Mouse (Mus musculus) olfactory bulb, adult 2 months (tissue): ENCODE results near the gene Abcg4.

ENCODE experiments used
- CTCF ChIP-seq: fragments of 200-500 bp; IDR thresholded peaks from 2 replicates; pipeline ENCODE4 v1.5.1; 2012; ENCODE audit warnings: low read depth, mild to moderate bottlenecking, low read length, moderate library complexity; ENCODE audit not compliant: insufficient read depth
- POLR2A ChIP-seq: fragments of 200-500 bp; IDR thresholded peaks from 2 replicates; pipeline ENCODE4 v1.6.1; 2012; ENCODE audit warnings: mild to moderate bottlenecking, low read depth, low read length, moderate library complexity; ENCODE audit not compliant: insufficient read depth

DNA sequence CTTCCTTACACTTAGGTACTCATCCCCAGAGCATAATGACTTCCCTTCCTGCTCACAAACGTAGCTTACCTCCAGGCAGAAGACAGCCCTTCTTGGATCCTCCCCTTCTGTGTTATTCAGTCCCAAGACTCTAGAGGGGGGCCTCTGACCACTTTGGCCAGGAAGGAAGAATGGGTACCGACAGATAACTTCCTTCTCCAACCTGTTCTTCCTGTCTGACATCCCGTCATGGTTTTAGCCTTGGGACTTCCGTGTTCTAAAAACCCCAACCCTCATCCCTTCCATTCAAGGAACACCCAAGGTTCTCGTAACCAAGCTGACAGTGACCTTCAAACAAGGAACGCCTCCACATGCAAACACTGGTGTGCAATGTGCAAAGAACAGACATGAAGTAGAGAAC lies 20.0 kb downstream of the Abcg4 start, which contains the start of gene Nlrx1:
- TF ChIP-seq POLR2A = no peak
- TF ChIP-seq CTCF = no peak
